Mouse (Mus musculus) thymus, adult 18-20 months (tissue): ENCODE data around the gene Tgoln1.

ENCODE experiments used
- DNase-seq, 2 experiments: peaks; one replicate each; pipeline ENCODE4 v3.0.0; 2022; ENCODE audit warnings: mixed read lengths in 2 of 2

Gene Tgoln1

DNA sequence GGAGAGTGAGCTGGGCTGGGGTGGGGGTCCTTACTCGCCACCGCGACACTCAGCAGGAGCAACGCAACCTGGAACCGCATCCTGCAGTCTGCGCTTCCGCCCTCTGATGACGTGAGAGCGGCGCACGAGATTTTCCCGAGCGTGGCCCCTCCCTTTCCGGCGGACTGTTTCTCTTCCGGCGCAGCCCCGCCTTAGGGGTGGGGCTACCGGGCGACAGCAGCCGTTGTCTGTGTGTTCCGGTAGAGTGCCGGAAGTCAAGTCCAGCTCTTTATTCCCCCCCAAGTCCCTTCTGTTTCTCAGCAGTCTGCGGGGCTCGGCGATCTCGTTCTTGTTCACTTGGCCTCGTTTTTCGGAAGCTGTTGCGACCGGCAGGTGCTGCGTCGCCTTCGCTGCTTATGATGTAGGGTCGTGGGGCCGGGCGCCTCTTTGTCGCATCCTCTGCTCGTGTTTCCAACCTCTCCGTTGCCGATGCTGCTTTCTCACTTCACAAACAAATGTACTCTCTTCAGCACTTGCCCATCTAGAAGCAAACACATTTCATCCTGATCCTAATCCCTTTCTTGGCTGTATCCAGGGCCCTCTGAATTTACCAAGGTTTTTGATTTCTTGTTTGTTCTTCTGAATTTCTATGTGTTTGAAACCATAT, at the start of gene Tgoln1:
TSS of gene Tgoln1 (minus strand) at position 358 of the 646 bp plus-strand sequence.
- DNase-seq: peak; percentile 90 to 94

- no peak for DNase-seq
Observed at GRCm38 (mm10) chr6:72664290-72664689, 47.5 kb upstream of the Tgoln1 start.

DNA sequence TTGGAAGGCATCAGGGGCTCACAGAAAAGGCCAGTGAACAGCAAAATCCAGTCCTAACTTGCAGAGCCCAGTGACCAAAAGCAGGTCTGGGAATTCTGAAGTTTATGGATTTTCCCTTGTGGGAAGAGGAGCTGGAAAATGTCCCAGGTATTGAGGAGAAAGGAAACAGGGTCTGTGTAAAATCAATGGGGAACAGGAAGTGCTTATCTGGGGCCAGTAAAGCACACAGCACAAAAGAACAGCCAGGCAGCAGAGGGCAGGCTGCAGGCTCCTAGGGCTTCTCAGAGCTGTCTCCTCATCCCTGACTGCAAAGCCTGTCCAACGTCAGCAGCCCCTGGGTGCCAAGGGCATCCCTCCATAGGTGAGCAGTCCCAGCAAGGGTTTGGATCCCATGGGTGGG, 46.2 kb upstream of the Tgoln1 start:
- no peak for DNase-seq

DNA sequence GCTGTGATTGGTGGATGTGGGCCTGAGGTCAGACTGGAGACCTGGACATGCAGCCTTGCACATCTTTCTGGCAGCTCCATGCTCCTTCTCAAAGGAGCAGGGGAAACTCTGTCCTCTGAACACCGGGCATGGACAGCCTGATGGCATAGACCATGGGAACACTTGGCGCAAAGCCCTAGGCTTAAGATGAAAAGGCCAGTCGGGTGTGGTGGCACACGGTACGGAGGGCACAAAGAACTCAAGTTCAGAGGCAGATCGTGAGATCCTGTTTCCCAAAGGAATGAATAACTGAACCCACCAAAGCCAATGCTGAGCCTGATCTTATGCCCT, 43.6 kb upstream of the Tgoln1 start:
- DNase-seq: no peak

- DNase-seq: no peak
Observed at GRCm38 (mm10) chr6:72659717-72660390, 43.1 kb upstream of the Tgoln1 start.

DNA sequence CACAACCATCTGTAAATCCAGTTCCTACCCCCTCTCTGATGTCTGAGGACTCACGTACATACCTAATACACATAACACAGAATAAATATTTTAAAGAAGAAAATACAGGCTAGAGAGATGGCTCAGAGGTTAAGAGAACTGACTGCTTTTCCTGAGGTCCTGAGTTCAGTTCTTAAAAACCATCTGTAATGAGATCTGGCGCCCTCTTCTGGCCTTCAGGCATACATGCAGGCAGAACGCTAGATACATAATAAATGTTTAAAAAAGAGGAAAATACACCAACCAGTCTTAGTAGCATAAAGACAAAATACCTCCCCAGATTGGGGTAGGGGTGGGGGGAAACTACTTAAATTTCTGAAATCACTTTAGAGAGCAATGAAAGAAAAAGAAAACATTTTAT, 41.2 kb upstream of the Tgoln1 start:
- no peak for DNase-seq

- DNase-seq: no peak
Observed at GRCm38 (mm10) chr6:72656053-72656442, 39.2 kb upstream of the Tgoln1 start.

- no peak for DNase-seq
Observed at GRCm38 (mm10) chr6:72655309-72656052, 38.7 kb upstream of the Tgoln1 start.

DNA sequence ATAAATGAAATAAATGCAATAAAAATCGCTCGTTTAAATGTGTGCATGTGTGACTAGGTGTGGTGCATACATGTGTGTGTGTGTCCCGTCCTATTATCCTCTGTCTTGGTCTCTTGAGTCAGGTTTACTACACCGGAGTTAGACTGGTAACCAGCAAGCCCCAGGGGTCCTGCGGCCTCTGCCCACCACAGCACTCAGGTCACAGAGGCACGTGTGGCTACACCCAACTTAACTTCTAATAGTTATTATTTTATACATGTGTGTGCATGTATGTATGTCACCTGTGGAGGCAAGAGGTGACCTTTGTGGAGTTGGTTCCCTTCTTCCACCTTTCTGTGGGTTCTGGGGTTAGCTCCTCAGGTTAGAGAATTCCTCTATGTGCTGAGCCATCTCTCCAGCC, 37.6 kb upstream of the Tgoln1 start:
- DNase-seq: no peak

GRCm38 (mm10) chr6:72653419-72653818, 36.6 kb upstream of the Tgoln1 start:
- DNase-seq: no peak

DNA sequence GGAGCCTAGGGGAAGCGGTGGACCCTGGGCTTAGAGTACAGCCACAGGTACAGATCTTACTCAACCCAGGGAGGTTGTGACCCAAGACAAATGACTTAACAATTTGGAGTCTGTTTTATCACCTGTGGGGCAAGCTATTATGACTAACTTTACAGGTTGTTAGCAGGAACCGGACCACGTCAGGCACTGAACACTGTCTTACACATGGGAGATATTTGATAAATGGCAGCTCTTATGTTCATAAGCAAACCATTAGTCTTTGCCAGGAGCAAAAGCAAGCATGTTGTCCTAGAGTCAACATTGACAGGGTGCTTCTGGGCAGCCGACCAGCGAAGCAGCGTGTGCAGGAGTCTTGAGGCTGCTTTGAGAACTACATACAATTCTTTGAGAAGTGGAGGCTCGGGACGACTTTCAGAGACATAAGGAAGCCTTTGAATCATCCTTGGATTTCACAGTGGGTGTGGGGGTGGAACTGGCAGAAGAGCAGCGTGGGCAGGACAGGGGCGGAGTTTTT, 33.6 kb upstream of the Tgoln1 start:
- DNase-seq: no peak

GRCm38 (mm10) chr6:72648002-72648595, 31.3 kb upstream of the Tgoln1 start:
- DNase-seq: no peak

- DNase-seq: no peak
Observed at GRCm38 (mm10) chr6:72647383-72647820, 30.6 kb upstream of the Tgoln1 start.

- no peak for DNase-seq
Observed at GRCm38 (mm10) chr6:72645364-72645763, 28.6 kb upstream of the Tgoln1 start.

DNA sequence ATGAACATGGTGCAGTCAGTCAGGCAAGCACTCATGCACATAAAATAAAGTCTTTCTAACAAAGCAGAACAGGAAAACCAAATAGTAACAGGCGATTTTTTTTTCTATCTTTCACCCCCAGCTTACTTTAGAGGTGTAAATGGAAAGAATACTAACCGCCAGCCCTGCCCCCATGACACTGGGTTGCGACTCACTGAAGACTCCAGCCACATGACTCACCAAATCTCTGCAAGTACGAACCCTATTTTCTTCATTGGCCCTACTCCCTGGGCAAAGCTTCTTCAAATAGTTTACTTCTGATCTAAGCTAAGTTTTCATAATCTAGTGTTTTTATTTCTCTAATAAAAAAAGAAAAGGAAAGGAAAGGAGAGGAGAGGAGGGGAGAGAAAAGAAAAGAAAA, 27.8 kb upstream of the Tgoln1 start:
- DNase-seq: no peak

- no peak for DNase-seq
Observed at GRCm38 (mm10) chr6:72641218-72641954, 24.6 kb upstream of the Tgoln1 start.

DNA sequence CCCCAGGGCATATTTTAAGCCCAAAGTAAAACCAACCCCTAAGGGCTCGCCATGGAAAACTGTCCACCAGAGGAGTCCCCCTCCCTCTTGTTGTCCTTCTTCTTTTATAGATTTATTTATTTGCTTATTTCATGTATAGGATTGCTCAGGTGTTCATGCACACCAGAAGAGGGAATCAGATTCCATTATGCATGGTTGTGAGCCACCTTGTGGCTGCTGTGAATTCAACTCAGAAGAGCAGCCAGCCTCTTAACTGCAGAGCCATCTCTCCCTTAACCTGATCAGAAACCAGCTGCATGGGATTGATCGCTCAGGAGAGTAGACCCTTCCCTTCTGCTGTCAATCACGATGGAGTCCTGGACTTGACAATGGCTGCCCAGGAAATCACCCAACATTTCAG, 20.1 kb upstream of the Tgoln1 start:
- no peak for DNase-seq

GRCm38 (mm10) chr6:72635760-72636431, 19.1 kb upstream of the Tgoln1 start:
- DNase-seq: no peak

DNA sequence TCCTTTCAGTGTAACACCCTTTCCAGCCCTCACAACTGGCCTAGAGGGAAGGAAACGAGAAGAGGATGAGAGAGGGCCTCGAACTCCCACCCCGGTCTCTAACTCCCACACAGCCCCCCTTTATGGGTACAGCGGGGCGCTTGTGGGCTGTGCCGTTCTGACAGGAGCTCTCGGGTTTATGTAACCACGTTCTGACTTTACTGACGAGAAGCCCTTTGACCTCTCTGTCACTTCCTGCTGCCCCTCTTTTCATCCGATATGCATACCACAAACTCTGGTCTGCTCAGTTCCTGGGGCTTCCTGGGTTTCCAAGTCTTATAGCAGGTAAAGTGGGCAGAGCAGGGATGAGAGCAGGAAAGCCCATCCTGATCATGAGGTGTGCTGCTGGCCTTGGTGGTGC, 17.5 kb upstream of the Tgoln1 start:
- DNase-seq: no peak

GRCm38 (mm10) chr6:72631700-72632099, 14.9 kb upstream of the Tgoln1 start:
- DNase-seq: no peak

DNA sequence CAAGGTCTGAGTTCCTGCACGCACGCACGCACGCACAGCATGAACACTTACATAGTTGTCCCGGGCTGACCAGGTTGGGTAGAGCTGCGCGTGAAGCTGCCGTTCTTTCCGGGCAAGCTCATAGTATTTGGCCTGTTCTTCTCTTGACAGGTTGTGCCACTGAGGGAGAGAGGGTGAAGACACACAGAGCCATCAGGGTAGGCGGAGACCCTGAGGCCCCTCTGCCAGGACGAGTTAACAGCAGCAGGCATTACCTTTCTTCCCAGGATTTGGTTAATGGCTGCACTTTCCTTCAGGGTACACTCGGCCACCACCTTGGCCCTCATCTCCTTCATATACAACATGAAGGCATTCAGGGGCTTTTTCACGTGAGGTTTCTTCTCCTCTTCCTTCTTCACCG, 14.2 kb upstream of the Tgoln1 start:
- DNase-seq: no peak

DNA sequence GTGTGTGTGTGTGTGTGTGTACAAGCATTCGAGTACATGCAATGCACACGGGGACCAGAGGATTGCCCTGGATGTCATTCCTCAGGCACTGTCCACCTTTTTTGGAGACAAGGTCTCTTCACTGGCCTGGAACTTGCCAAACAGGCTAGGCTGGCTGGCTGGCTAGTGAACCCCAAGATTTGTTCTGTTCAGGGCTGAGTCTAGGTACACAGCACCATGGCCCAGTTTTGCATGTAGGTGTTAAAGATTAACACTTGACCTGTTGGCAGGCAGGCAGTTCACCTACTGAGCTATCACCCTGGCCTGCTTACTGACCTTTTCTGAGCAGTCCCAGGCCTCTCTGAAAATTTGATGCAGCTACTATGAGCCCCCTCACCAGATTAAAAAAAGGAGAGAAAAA, 13.6 kb upstream of the Tgoln1 start:
- DNase-seq: no peak
